Mouse (Mus musculus): ENCODE measurements around the gene Ahcy. TPM values are rescaled to one million over a fixed set of nuclear protein-coding genes. Genes with fewer than 3 reads are reported as not detected.
"Not testable (repeated sequence)": the region's sequence is repeated elsewhere in the genome, so short reads cannot be mapped to it uniquely, and the experiment has no call there.

Gene Ahcy
- polyA plus RNA-seq, 1 experiment from 2014 or later, result 85.6 TPM

GRCm38 (mm10) chr2:155018762-155019641 is 55.3 kb downstream of the Ahcy start:
- Histone ChIP-seq H3K27ac (ENCODE audit: low read depth) (peak overlapping the region; percentile 69), H3K9me3 (ENCODE audit: low read depth, low read length) (no peaks in the 10 kb centered on the region), H3K4me1 (ENCODE audit: insufficient read depth) (no peaks in the 10 kb centered on the region), H3K9ac (peak overlapping the region; percentile 47), H3K36me3 (ENCODE audit: insufficient read depth) (no peaks in the 10 kb centered on the region), H3K27me3 (ENCODE audit: insufficient read depth, low read length) (no peaks in the 10 kb centered on the region), H3K4me3 (ENCODE audit: low read depth, low read length) (peak overlapping the region; percentile 38), H3K4me2 (peak overlapping the region; percentile 80)
- under 1% methylated on average over 38 of the region's 38 CpGs for WGBS
- ATAC-seq (ENCODE audit: insufficient read depth), result peak; percentile 95
- TF ChIP-seq CTCF (IDR thresholded peaks at IDR 0.05; ENCODE audit: low read depth), result no peak
- peak; percentile 84 for DNase-seq

GRCm38 (mm10) chr2:155018251-155018755 is 56.0 kb downstream of the Ahcy start, which contains the start of gene Gm14226:
TSS of gene Gm14226 (plus strand) at chr2:155018266.
- not testable (repeated sequence) for H3K36me3 ChIP-seq (ENCODE audit: insufficient read depth); H3K4me1 ChIP-seq (ENCODE audit: insufficient read depth); DNase-seq; H3K27me3 ChIP-seq (ENCODE audit: insufficient read depth, low read length); H3K9me3 ChIP-seq (ENCODE audit: low read depth, low read length); ATAC-seq (ENCODE audit: insufficient read depth)
- peak within 1 kb of the TSS; percentile 38 for H3K4me3 ChIP-seq (ENCODE audit: low read depth, low read length)
- peak within 1 kb of the TSS; percentile 80 for H3K4me2 ChIP-seq
- peak within 1 kb of the TSS; percentile 69 for H3K27ac ChIP-seq (ENCODE audit: low read depth)
- H3K9ac ChIP-seq, result peak within 1 kb of the TSS; percentile 47
- 1% methylated on average over 24 of the region's 26 CpGs for WGBS

- not testable (repeated sequence) for H3K27me3 ChIP-seq (ENCODE audit: insufficient read depth, low read length); H3K36me3 ChIP-seq (ENCODE audit: insufficient read depth); H3K4me1 ChIP-seq (ENCODE audit: insufficient read depth); DNase-seq; H3K9me3 ChIP-seq (ENCODE audit: low read depth, low read length); H3K4me3 ChIP-seq (ENCODE audit: low read depth, low read length); H3K27ac ChIP-seq (ENCODE audit: low read depth); H3K4me2 ChIP-seq; H3K9ac ChIP-seq; ATAC-seq (ENCODE audit: insufficient read depth)
- 11% methylated on average over 6 of the region's 9 CpGs for WGBS
Measured at GRCm38 (mm10) chr2:155016751-155017150, 57.5 kb downstream of the Ahcy start.

- TF ChIP-seq CTCF (IDR thresholded peaks at IDR 0.05; ENCODE audit: low read depth), result no peak
- no peak overlapping the region for H3K27ac ChIP-seq (ENCODE audit: low read depth)
Measured at GRCm38 (mm10) chr2:155012991-155013390, 61.3 kb downstream of the Ahcy start.

GRCm38 (mm10) chr2:155011086-155011656 is 63.1 kb downstream of the Ahcy start:
- no peaks in the 10 kb centered on the region for H3K9me3 ChIP-seq (ENCODE audit: low read depth, low read length)
- TF ChIP-seq CTCF (IDR thresholded peaks at IDR 0.05; ENCODE audit: low read depth), result no peak
- no peak overlapping the region for H3K4me2 ChIP-seq
- H3K27ac ChIP-seq (ENCODE audit: low read depth), result no peak overlapping the region
- 29% methylated on average over 3 of the region's 3 CpGs for WGBS
- H3K4me3 ChIP-seq (ENCODE audit: low read depth, low read length), result no peak overlapping the region
- ATAC-seq (ENCODE audit: insufficient read depth) (no peak), DNase-seq (no peak)
- H3K27me3 ChIP-seq (ENCODE audit: insufficient read depth, low read length), result no peaks in the 10 kb centered on the region
- H3K36me3 ChIP-seq (ENCODE audit: insufficient read depth), result no peaks in the 10 kb centered on the region
- H3K9ac ChIP-seq, result no peak overlapping the region
- no peaks in the 10 kb centered on the region for H3K4me1 ChIP-seq (ENCODE audit: insufficient read depth)

More at GRCm38 (mm10) chr2:155012991-155013390, 61.3 kb downstream of the Ahcy start:
- H3K9me3 ChIP-seq (ENCODE audit: low read depth, low read length), result no peaks in the 10 kb centered on the region
- no peaks in the 10 kb centered on the region for H3K4me1 ChIP-seq (ENCODE audit: insufficient read depth)
- DNase-seq, result no peak
- no peaks in the 10 kb centered on the region for H3K36me3 ChIP-seq (ENCODE audit: insufficient read depth)
- no peak overlapping the region for H3K9ac ChIP-seq
- H3K27me3 ChIP-seq (ENCODE audit: insufficient read depth, low read length), result no peaks in the 10 kb centered on the region
- no peak overlapping the region for H3K4me3 ChIP-seq (ENCODE audit: low read depth, low read length)
- 79% methylated on average over 6 of the region's 6 CpGs for WGBS
- ATAC-seq (ENCODE audit: insufficient read depth), result no peak
- no peak overlapping the region for H3K4me2 ChIP-seq

Other genes starting within 250 kb of the Ahcy start
- gene Eif2s2, start 181.6 kb downstream of the Ahcy start, polyA plus RNA-seq (2014; fragmentation: Nextera tagmentation; extraction: Ambion mirVana), result 99.7 and 110 TPM in 2 replicates
- gene Gm14226, start 56.2 kb downstream of the Ahcy start, polyA plus RNA-seq (2014; fragmentation: Nextera tagmentation; extraction: Ambion mirVana), result 0.26 and 0.38 TPM in 2 replicates
- gene Itch, start 59.0 kb upstream of the Ahcy start, polyA plus RNA-seq (2014; fragmentation: Nextera tagmentation; extraction: Ambion mirVana), result 52.9 and 57.1 TPM in 2 replicates
- gene Dynlrb1, start 162.0 kb upstream of the Ahcy start, polyA plus RNA-seq (2014; fragmentation: Nextera tagmentation; extraction: Ambion mirVana), result 397 and 400 TPM in 2 replicates
- 149 and 162 TPM in 2 replicates for gene Map1lc3a, start 201.8 kb upstream of the Ahcy start, polyA plus RNA-seq (2014; fragmentation: Nextera tagmentation; extraction: Ambion mirVana)

Measured in lung, embryonic 14.5 days (tissue).